Mouse (Mus musculus) lung, adult 2 months (tissue): ENCODE data around the gene Timm22.

Source experiments
- CTCF ChIP-seq: fragments of 200-500 bp; IDR thresholded peaks from 2 replicates; pipeline ENCODE4 v1.5.1; 2011; ENCODE audit warnings: mild to moderate bottlenecking, low read length, control low read depth; ENCODE audit not compliant: insufficient read depth
- POLR2A ChIP-seq: fragments of 200-500 bp; IDR thresholded peaks from 2 replicates; pipeline ENCODE4 v1.6.1; 2011; ENCODE audit warnings: low read depth, mild to moderate bottlenecking, control low read depth, low read length, borderline replicate concordance; ENCODE audit errors: extremely low read depth

- no peak for TF ChIP-seq POLR2A
- no peak for TF ChIP-seq CTCF
Measured at GRCm38 (mm10) chr11:76398798-76399586, 7.8 kb upstream of the Timm22 start, which contains the start of gene Nxn.
